Mouse (Mus musculus) thymus, postnatal 25 days (tissue): ENCODE results near the gene Slc25a47.
"Not testable (repeated sequence)": the region's sequence is repeated elsewhere in the genome, so short reads cannot be mapped to it uniquely, and the experiment has no call there.

Source experiments
- DNase-seq: peaks from one replicate; pipeline ENCODE4 v3.0.0; 2022

The Slc25a47 gene

GRCm38 (mm10) chr12:108826958-108827535 lies 8.8 kb upstream of the Slc25a47 start:
- no peak for DNase-seq

DNA sequence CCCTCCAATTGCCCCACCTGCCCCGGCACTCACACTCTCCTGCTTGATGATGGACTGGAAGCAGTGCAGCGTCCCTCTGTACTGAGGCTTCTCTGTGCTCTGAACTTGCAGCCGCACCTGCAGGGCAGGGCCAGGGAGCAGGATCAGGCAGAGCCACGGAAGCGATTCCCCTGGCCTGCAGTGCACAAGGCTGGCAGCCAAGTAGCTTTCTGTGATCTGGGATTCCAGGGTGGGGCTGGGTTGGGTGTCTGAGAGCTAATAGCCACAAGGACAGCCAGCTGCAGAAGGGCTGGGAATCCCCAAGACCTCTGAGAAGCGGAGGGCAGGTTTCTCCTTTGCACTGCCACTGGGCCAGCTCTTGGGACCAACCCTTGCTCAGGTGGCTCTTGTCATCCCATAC lies 8.2 kb upstream of the Slc25a47 start:
- no peak for DNase-seq

DNA sequence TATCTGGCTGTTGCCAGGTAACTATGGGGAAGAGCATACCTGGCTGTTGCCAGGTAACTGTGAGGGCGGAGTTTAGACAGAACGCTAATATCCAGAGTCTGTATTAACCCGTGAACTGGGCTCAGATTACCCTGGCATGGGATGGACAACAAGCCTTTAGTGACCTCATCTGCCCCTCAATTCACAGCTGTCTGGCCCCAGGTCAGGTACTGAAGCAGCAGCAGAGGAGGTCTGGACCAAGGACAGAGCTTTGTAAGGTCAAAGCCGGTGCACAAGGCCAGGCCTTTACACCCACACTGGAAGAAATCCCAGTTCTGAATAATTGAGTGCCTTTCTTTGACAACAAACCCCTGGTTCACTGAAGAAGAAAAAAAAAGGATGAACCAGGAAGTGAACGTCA lies 6.2 kb upstream of the Slc25a47 start:
- DNase-seq, result no peak

DNA sequence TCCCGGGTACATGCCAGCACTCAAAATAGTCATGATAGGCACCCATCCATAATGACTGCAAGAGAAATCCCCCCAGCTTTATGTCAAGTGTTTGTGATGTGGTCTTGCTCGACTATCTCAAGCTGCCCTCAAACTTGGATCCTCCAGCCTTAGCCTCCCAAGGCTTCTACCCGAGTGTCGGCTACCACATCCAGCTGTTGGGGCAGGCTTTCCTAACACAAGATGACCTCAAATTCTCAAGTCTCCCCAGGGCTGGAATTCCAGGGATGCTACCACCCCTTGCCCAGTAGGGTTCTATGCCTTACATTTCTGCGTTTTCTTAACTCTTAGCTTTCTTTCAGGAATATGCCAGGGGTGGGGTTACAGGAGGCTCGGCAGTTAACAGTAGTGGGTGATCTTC lies 5.5 kb upstream of the Slc25a47 start:
- DNase-seq, result no peak

DNA sequence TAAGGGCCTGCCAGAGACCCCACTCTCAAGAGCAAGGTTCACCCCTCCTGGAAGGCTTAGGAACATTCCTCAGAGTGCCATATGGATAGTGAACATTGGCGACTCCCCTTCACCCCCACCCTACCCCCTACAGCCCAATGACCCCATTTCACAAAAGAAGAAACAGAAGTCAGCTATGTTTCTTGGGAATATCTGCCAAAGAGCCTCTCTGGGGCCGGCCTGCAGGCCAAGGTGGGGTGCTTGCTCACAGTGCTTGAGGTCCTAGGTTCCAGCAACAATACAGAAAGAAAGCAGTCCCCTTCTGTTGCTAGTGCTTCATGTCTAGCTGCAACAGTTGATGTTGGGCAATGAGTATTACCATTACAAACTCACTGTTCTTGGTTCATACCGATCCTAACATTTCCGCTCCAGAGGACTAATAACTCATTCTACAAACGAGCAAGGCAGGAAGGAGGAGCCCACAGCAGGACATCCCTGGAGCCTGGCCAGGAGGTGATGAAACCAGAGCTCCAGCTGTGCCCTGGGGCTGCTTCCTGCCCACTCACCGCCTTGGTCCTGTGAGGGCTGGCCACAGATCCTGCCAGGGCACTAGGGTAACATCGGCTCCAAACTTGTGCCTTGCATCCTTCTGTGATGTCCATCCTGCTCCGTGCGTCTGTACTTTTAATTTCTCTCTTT lies 3.7 kb upstream of the Slc25a47 start:
- no peak for DNase-seq

DNA sequence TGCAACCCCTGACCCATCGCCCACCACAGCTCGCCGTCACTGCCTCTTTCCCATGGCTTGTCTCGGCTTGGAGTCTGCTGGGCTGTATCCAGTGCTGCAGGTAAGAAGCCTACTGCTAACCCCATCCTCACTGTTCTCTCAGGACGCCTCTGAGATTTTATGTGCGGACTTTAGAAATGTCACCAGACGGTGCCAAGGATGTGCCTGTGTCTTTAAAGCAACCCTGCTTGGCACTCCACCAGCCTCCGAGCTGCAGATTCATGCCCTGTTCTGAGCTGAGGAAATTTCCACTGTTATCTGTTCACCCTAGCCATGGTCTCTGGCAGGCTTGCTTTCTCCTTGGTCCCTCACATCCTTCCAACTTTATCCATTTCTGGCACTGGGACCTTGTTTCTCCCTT lies 3.0 kb upstream of the Slc25a47 start:
- DNase-seq, result no peak

DNA sequence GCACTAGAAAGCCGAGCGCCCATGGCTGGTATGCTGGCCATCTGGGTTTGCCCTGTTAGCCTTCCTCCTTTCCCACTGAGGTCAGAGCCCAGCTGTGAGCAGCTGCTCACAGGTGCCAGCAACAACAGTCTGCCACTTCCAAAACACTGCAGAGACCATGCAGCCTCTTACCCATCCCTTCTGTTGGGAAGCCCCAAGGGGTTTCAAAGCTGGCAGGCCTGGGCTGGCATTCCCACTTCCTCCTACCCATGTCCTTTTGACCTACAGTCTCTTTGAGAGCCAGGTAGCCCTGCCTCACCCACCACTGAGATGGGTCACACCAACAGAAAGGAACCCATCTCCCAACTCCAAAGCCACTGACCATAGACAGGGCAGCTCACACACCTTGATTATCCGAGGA lies 2.4 kb upstream of the Slc25a47 start:
- no peak for DNase-seq

DNA sequence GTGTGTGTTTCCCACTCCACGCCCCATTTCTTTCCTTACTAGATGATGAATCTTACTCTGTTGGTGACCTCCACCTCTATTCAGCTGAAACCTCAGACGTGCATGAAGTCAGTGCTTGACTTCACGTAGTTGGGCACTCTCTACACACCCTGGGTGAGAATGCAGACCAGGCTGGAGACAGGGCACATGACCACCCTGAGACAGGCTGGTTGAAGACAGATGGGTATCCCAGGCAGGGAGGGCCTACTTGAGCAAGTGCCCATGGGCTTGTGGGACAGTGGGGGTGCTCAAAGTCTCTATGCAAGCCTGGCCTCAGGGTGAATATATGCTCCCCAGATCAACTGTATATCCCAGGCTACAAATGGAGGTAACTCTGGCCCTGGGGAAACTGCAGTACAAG lies 1.5 kb upstream of the Slc25a47 start:
- DNase-seq, result no peak

DNA sequence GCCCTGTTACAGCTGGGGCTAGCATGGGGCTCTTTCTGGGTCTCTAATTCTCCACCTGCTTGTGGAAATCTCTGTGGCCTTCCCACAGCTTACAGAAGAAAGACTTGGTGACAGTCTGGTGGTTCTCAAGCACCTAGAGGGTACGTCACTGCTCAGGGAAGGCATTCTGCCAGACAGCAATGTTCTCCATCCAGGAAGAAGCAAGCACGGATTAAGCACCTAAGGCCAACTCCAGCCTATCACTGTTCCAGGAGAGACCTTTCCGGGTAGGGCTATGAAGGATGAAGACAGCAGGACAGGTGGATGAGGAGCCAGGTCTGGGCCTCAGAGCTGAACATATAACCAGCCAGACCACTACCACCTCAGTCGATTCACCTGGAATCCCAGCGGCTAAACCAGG lies 1.1 kb upstream of the Slc25a47 start:
- no peak for DNase-seq

GRCm38 (mm10) chr12:108835208-108835839 lies 522 bp upstream of the Slc25a47 start:
- DNase-seq, result no peak

DNA sequence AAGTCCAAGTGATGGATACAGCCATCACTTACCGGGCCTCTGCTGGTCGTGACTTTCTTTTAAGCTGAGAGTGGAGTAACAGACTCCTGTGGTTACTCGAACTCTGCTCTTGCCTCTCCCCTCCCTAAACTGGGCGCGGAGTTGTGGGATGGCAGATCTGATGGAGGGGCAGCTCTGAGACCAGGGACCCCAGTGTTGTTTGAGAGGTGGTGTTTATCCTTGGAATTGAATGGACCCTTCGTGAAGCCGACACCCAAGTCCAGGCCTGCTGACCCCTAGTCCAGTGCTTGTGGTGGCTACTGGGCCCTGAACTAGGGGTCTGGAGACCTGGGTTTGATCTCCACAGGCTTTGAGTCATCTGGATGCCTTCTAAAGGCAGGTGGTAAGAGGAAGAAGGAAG lies 876 bp downstream of the Slc25a47 start:
- no peak for DNase-seq

GRCm38 (mm10) chr12:108841181-108841580 lies 5.3 kb downstream of the Slc25a47 start:
- DNase-seq, result no peak

DNA sequence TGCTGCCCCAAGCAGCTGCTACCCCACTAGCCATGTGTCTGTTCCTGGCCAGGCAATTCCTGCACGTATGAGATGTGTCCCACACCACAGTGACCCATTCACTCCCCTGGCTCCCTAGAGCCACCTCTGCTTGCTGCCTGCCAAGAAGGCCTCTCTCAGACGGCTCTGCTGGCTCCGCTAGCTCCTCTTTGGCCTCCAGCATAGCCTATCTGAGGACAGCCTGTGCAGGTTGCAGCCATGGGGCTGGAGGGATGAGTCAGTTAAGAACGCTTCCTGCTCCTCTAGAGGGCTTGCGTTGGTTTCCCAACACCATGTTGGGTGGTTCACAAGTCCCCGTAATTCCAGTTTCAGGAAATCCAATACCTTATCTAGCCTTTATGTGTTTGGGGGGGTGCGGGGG lies 6.8 kb downstream of the Slc25a47 start:
- DNase-seq, result no peak

DNA sequence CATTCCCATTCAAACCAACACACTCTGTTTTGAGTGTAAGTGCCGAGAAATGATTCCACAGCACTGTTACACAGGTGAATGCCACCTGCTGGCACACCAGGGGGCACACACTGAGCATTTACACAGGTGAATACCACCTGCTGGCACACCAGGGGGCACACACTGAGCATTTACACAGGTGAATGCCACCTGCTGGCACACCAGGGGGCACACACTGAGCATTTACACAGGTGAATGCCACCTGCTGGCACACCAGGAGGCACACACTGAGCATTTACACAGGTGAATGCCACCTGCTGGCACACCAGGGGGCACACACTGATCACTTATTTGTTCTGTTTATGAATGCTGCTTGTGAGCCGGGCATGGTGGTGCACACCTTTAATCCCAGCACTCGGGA lies 12.2 kb downstream of the Slc25a47 start:
- DNase-seq, result not testable (repeated sequence)

GRCm38 (mm10) chr12:108849488-108850022 lies 13.7 kb downstream of the Slc25a47 start:
- DNase-seq, result no peak

GRCm38 (mm10) chr12:108850129-108850528 lies 14.3 kb downstream of the Slc25a47 start:
- no peak for DNase-seq

GRCm38 (mm10) chr12:108850886-108851285 lies 15.0 kb downstream of the Slc25a47 start:
- no peak for DNase-seq

DNA sequence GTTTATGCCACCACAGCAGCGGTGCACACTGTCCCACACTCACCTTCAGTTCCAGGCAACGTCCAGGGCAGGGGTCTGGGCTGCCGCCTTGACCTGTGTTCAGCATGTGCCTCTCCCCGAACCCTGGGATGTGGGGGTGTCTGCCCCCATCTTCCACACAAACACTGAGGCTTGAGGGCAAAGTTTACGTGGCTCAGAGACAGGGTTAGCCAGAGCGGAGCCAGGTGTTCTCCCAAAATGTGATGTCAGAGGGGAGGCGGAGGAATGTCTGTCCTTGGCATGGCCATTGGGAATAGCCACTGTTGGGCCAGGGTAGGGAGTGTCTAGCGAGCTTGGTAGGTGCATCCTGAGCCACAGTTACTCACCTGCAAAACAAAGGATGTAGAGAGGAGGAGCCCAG lies 17.0 kb downstream of the Slc25a47 start:
- no peak for DNase-seq

GRCm38 (mm10) chr12:108855081-108855480 lies 19.2 kb downstream of the Slc25a47 start:
- DNase-seq, result no peak

DNA sequence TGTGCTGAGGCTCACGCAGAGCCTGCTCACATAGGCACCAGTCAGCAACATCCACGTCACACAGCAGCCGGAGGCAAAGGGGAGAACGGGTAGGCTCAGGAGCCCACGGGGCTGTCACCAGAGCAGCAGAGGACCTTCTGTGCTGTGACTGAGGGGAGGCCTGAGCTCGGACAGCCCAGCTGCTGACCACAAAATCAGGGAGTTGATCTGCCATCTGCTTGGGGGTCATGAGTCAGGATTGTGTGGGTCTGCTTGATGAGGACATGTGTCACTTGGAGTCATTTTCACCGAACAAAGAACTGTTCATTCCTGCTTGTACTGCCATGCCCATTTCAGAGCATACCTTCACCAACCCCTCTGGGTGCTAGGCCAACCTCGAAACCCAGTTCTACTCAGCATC lies 20.3 kb downstream of the Slc25a47 start:
- DNase-seq, result no peak

DNA sequence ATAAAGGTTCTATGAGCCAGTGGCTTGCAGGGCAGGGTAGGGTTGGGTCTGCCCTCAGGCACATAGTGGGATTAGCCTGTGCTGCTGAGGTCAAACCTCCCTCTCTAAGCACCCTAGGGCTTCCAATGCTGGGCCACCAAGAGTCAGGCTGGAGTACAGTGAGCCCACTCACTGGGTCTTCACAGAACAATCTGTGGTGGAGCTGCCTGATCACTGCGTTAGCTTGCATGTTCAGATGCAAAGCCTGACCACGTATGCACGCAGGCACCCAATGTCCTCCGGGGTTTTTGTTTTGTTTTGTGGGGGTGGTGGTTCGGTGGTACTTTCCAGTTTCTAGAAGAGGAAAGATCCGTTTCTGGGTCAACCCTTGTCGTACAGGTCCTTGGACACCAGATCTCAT lies 21.3 kb downstream of the Slc25a47 start:
- DNase-seq, result no peak

- DNase-seq, result no peak
Observed at GRCm38 (mm10) chr12:108857589-108858184, 21.8 kb downstream of the Slc25a47 start.

DNA sequence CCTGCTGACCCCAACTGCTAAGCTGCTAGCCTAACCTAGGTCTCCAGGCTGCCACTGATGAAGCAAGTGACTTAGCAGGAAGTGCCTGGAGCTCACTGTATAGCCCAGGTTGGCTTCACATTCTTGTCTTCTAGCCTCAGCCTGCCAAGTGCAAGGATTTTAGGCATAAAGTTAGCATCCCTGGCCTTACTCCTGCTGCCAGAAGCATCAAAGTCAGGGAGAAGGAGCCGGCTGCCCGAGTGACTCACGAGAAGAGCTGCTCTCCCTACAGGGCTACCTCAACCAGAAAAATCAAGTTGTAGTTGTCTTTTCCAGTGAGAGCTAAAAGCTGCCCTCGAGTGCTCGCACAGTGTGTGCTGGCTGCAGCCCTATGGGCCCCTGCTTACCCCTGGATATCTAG lies 22.6 kb downstream of the Slc25a47 start:
- no peak for DNase-seq

GRCm38 (mm10) chr12:108865007-108865494 lies 29.2 kb downstream of the Slc25a47 start:
- no peak for DNase-seq
